Mouse (Mus musculus) kidney, adult 2 months (tissue): ENCODE results near the gene Cep68.

Source experiments
- CTCF ChIP-seq: fragments of 200-500 bp; conservative IDR thresholded peaks from 2 replicates; pipeline ENCODE4 v1.5.1; 2011; ENCODE audit warnings: low read depth, mild to moderate bottlenecking, control low read depth, low read length, moderate library complexity, mixed read lengths; ENCODE audit not compliant: insufficient read depth, insufficient read length
- POLR2A ChIP-seq: fragments of 200-500 bp; IDR thresholded peaks from one replicate; pipeline ENCODE4 v1.6.1; 2011; ENCODE audit warnings: low read depth, low read length, control low read depth

DNA sequence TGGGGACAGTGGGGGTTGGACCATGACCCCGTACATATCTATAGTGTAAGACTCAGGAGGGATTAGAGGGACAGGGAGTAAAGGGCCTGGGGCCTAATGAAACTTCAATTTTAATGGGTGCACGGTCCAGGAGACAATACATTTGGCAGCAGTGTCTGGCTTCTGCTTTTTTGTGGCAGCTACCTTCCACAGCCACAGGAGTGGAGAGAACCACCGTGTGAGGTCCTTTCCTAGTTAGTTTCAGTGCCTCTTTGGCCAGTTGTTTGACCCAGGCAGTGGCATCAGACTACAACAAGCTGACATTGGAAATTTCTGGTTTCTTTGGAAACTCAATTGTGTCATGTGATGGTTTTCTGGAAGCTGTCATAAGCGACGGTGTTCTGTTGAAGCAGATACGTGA lies 20.7 kb upstream of the Cep68 start:
- TF ChIP-seq CTCF = no peak
- TF ChIP-seq POLR2A = no peak
